Mouse (Mus musculus) left cerebral cortex, postnatal 36 days (tissue): ENCODE data around the gene Hsph1. TPM values are rescaled to one million over a fixed set of nuclear protein-coding genes. Genes with fewer than 3 reads are reported as not detected.
A peak's percentile ranks its signal among the peaks of the same experiment; 100 is the strongest.

ENCODE experiments used
- DNase-seq, 2 experiments: peaks; one replicate each; pipeline ENCODE4 v3.0.0; 2021 to 2022; ENCODE audit warnings: low spot score in 2 of 2, mixed read lengths in 1 of 2
- intact Hi-C: fragments of 180-260 bp; cut with DNase I; formaldehyde crosslinking; loops from one replicate; pipeline ENCODE4 v1.15.1; 2025
- total RNA-seq, 2 experiments: library from RNA; stranded (reverse); gene quantifications; 2 replicates each; pipeline ENCODE4 v1.2.3; 2021

Gene Hsph1
- total RNA-seq, 2 experiments from 2014 or later = 322 to 355 TPM

- DNase-seq = no peak
- intact Hi-C loops = no loop called here
Measured at GRCm38 (mm10) chr5:149607083-149607720, 29.0 kb downstream of the Hsph1 start.

- intact Hi-C loops = no loop called here
- DNase-seq = no peak
Measured at GRCm38 (mm10) chr5:149603241-149603640, 32.9 kb downstream of the Hsph1 start.

GRCm38 (mm10) chr5:149601996-149602395 is 34.2 kb downstream of the Hsph1 start:
- intact Hi-C loops = no loop called here
- DNase-seq = no peak

- intact Hi-C loops = no loop called here
- DNase-seq = no peak
Measured at GRCm38 (mm10) chr5:149597351-149597750, 38.8 kb downstream of the Hsph1 start.

GRCm38 (mm10) chr5:149594215-149594614 is 42.0 kb downstream of the Hsph1 start:
- intact Hi-C loops = no loop called here
- no peak for DNase-seq

GRCm38 (mm10) chr5:149589932-149590331 is 46.2 kb downstream of the Hsph1 start:
- DNase-seq = no peak
- intact Hi-C loops = no loop called here

GRCm38 (mm10) chr5:149588814-149589534 is 47.2 kb downstream of the Hsph1 start:
- DNase-seq = no peak
- intact Hi-C loops = no loop called here

GRCm38 (mm10) chr5:149587327-149587895 is 48.8 kb downstream of the Hsph1 start:
- intact Hi-C loops = no loop called here
- no peak for DNase-seq

GRCm38 (mm10) chr5:149585910-149586309 is 50.3 kb downstream of the Hsph1 start:
- intact Hi-C loops = no loop called here
- DNase-seq = no peak

GRCm38 (mm10) chr5:149585231-149585630 is 50.9 kb downstream of the Hsph1 start:
- no peak for DNase-seq
- intact Hi-C loops = no loop called here

- intact Hi-C loops = no loop called here
- DNase-seq = no peak
Measured at GRCm38 (mm10) chr5:149584154-149584655, 52.0 kb downstream of the Hsph1 start.

GRCm38 (mm10) chr5:149583507-149583906 is 52.7 kb downstream of the Hsph1 start:
- no peak for DNase-seq
- intact Hi-C loops = no loop called here

GRCm38 (mm10) chr5:149582642-149583262 is 53.4 kb downstream of the Hsph1 start:
- DNase-seq = no peak
- intact Hi-C loops = no loop called here

GRCm38 (mm10) chr5:149577449-149577848 is 58.7 kb downstream of the Hsph1 start:
- DNase-seq = no peak
- intact Hi-C loops = no loop called here

- intact Hi-C loops = no loop called here
- no peak for DNase-seq
Measured at GRCm38 (mm10) chr5:149576977-149577376, 59.2 kb downstream of the Hsph1 start.

GRCm38 (mm10) chr5:149568993-149569392 is 67.2 kb downstream of the Hsph1 start:
- DNase-seq = no peak
- intact Hi-C loops = loop anchor here (5.0 kb wide), 1 partner anchor 37 kb away; no protein-coding TSS in a partner anchor

GRCm38 (mm10) chr5:149566957-149567356 is 69.2 kb downstream of the Hsph1 start:
- intact Hi-C loops = loop anchor here (5.0 kb wide), 1 partner anchor 35 kb away; no protein-coding TSS in a partner anchor
- DNase-seq = peak in 1 of 2 experiments; percentile 15

- intact Hi-C loops = loop anchor here (5.0 kb wide), 1 partner anchor 34 kb away; no protein-coding TSS in a partner anchor
- no peak for DNase-seq
Measured at GRCm38 (mm10) chr5:149566026-149566425, 70.2 kb downstream of the Hsph1 start.
